Mouse (Mus musculus): ENCODE results near the gene Pigv. TPM values are rescaled to one million over a fixed set of nuclear protein-coding genes. Genes with fewer than 3 reads are reported as not detected.
A peak's percentile ranks its signal among the peaks of the same experiment; 100 is the strongest.

The Pigv gene
- polyA plus RNA-seq, 1 experiment from 2014 or later, result 6.7 TPM

GRCm38 (mm10) chr4:133628517-133628916 lies 43.9 kb downstream of the Pigv start:
- 70% methylated on average over 2 of the region's 2 CpGs for WGBS (ENCODE audit: insufficient replicate concordance)
- no peaks in the 10 kb centered on the region for H3K27me3 ChIP-seq (ENCODE audit: control insufficient read depth, insufficient read depth, low read depth, low read length)
- no peaks in the 10 kb centered on the region for H3K36me3 ChIP-seq (ENCODE audit: control insufficient read depth, insufficient read depth)
- H3K4me3 ChIP-seq (ENCODE audit: low read depth, low read length), result no peak overlapping the region
- no peak overlapping the region for H3K4me2 ChIP-seq (ENCODE audit: low read depth, low read length)
- no peak overlapping the region for H3K27ac ChIP-seq (ENCODE audit: low read length)
- no peaks in the 10 kb centered on the region for H3K9me3 ChIP-seq (replicated peaks; ENCODE audit: control insufficient read depth, low read length)
- peaks cover 38% of the 10 kb centered on the region for H3K4me1 ChIP-seq (ENCODE audit: control insufficient read depth, low read depth, low read length)
- no peak for ATAC-seq (ENCODE audit: low read depth)
- no peak overlapping the region for H3K9ac ChIP-seq (ENCODE audit: low read depth, low read length)

GRCm38 (mm10) chr4:133627039-133627438 lies 45.4 kb downstream of the Pigv start:
- 92% methylated on average over 14 of the region's 14 CpGs for WGBS (ENCODE audit: insufficient replicate concordance)
- no peaks in the 10 kb centered on the region for H3K9me3 ChIP-seq (replicated peaks; ENCODE audit: control insufficient read depth, low read length)
- H3K36me3 ChIP-seq (ENCODE audit: control insufficient read depth, insufficient read depth), result no peaks in the 10 kb centered on the region
- H3K4me2 ChIP-seq (ENCODE audit: low read depth, low read length), result no peak overlapping the region
- H3K27me3 ChIP-seq (ENCODE audit: control insufficient read depth, insufficient read depth, low read depth, low read length), result no peaks in the 10 kb centered on the region
- peaks cover 30% of the 10 kb centered on the region for H3K4me1 ChIP-seq (ENCODE audit: control insufficient read depth, low read depth, low read length)
- no peak overlapping the region for H3K9ac ChIP-seq (ENCODE audit: low read depth, low read length)
- no peak for ATAC-seq (ENCODE audit: low read depth)
- no peak overlapping the region for H3K27ac ChIP-seq (ENCODE audit: low read length)
- H3K4me3 ChIP-seq (ENCODE audit: low read depth, low read length), result no peak overlapping the region

- Histone ChIP-seq H3K27ac (ENCODE audit: low read length) (no peak overlapping the region), H3K4me3 (ENCODE audit: low read depth, low read length) (no peak overlapping the region), H3K36me3 (ENCODE audit: control insufficient read depth, insufficient read depth) (no peaks in the 10 kb centered on the region), H3K4me2 (ENCODE audit: low read depth, low read length) (no peak overlapping the region), H3K4me1 (ENCODE audit: control insufficient read depth, low read depth, low read length) (peaks cover 31% of the 10 kb centered on the region), H3K9ac (ENCODE audit: low read depth, low read length) (no peak overlapping the region), H3K27me3 (ENCODE audit: control insufficient read depth, insufficient read depth, low read depth, low read length) (no peaks in the 10 kb centered on the region), H3K9me3 (replicated peaks; ENCODE audit: control insufficient read depth, low read length) (no peaks in the 10 kb centered on the region)
- WGBS (ENCODE audit: insufficient replicate concordance), result 80% methylated on average over 9 of the region's 9 CpGs
- no peak for ATAC-seq (ENCODE audit: low read depth)
These were observed 45.8 kb downstream of the Pigv start for GRCm38 (mm10) chr4:133626621-133627020.

- Histone ChIP-seq H3K9ac (ENCODE audit: low read depth, low read length) (no peak overlapping the region), H3K9me3 (replicated peaks; ENCODE audit: control insufficient read depth, low read length) (no peaks in the 10 kb centered on the region), H3K4me3 (ENCODE audit: low read depth, low read length) (no peak overlapping the region), H3K27me3 (ENCODE audit: control insufficient read depth, insufficient read depth, low read depth, low read length) (no peaks in the 10 kb centered on the region), H3K36me3 (ENCODE audit: control insufficient read depth, insufficient read depth) (no peaks in the 10 kb centered on the region), H3K4me1 (ENCODE audit: control insufficient read depth, low read depth, low read length) (peaks cover 28% of the 10 kb centered on the region), H3K27ac (ENCODE audit: low read length) (peak overlapping the region; percentile 43), H3K4me2 (ENCODE audit: low read depth, low read length) (no peak overlapping the region)
- no peak for ATAC-seq (ENCODE audit: low read depth)
- 41% methylated on average over 5 of the region's 5 CpGs for WGBS (ENCODE audit: insufficient replicate concordance)
These were observed 46.2 kb downstream of the Pigv start for GRCm38 (mm10) chr4:133626221-133626620.

- Histone ChIP-seq H3K4me2 (ENCODE audit: low read depth, low read length) (no peak overlapping the region), H3K27me3 (ENCODE audit: control insufficient read depth, insufficient read depth, low read depth, low read length) (no peaks in the 10 kb centered on the region), H3K36me3 (ENCODE audit: control insufficient read depth, insufficient read depth) (no peaks in the 10 kb centered on the region), H3K4me3 (ENCODE audit: low read depth, low read length) (no peak overlapping the region), H3K27ac (ENCODE audit: low read length) (peak overlapping the region; percentile 43), H3K4me1 (ENCODE audit: control insufficient read depth, low read depth, low read length) (peaks cover 25% of the 10 kb centered on the region), H3K9me3 (replicated peaks; ENCODE audit: control insufficient read depth, low read length) (no peaks in the 10 kb centered on the region), H3K9ac (ENCODE audit: low read depth, low read length) (no peak overlapping the region)
- WGBS (ENCODE audit: insufficient replicate concordance), result 24% methylated on average over 11 of the region's 11 CpGs
- ATAC-seq (ENCODE audit: low read depth), result peak; percentile 56
These were observed 46.8 kb downstream of the Pigv start for GRCm38 (mm10) chr4:133625621-133626071.

GRCm38 (mm10) chr4:133624830-133625229 lies 47.6 kb downstream of the Pigv start:
- 21% methylated on average over 7 of the region's 7 CpGs for WGBS (ENCODE audit: insufficient replicate concordance)
- H3K4me1 ChIP-seq (ENCODE audit: control insufficient read depth, low read depth, low read length), result peaks cover 26% of the 10 kb centered on the region
- ATAC-seq (ENCODE audit: low read depth), result peak; percentile 76

GRCm38 (mm10) chr4:133622161-133622695 lies 50.2 kb downstream of the Pigv start:
- H3K9ac ChIP-seq (ENCODE audit: low read depth, low read length), result no peak overlapping the region
- no peak overlapping the region for H3K4me2 ChIP-seq (ENCODE audit: low read depth, low read length)
- H3K9me3 ChIP-seq (replicated peaks; ENCODE audit: control insufficient read depth, low read length), result no peaks in the 10 kb centered on the region
- no peaks in the 10 kb centered on the region for H3K36me3 ChIP-seq (ENCODE audit: control insufficient read depth, insufficient read depth)
- H3K27me3 ChIP-seq (ENCODE audit: control insufficient read depth, insufficient read depth, low read depth, low read length), result no peaks in the 10 kb centered on the region
- ATAC-seq (ENCODE audit: low read depth), result no peak
- no peak overlapping the region for H3K4me3 ChIP-seq (ENCODE audit: low read depth, low read length)
- H3K27ac ChIP-seq (ENCODE audit: low read length), result no peak overlapping the region
- WGBS (ENCODE audit: insufficient replicate concordance), result 49% methylated on average over 11 of the region's 11 CpGs
- H3K4me1 ChIP-seq (ENCODE audit: control insufficient read depth, low read depth, low read length), result peaks cover 30% of the 10 kb centered on the region

More at GRCm38 (mm10) chr4:133624830-133625229, 47.6 kb downstream of the Pigv start:
- Histone ChIP-seq H3K27ac (ENCODE audit: low read length) (no peak overlapping the region), H3K4me3 (ENCODE audit: low read depth, low read length) (no peak overlapping the region), H3K9ac (ENCODE audit: low read depth, low read length) (no peak overlapping the region), H3K27me3 (ENCODE audit: control insufficient read depth, insufficient read depth, low read depth, low read length) (no peaks in the 10 kb centered on the region), H3K36me3 (ENCODE audit: control insufficient read depth, insufficient read depth) (no peaks in the 10 kb centered on the region), H3K9me3 (replicated peaks; ENCODE audit: control insufficient read depth, low read length) (no peaks in the 10 kb centered on the region), H3K4me2 (ENCODE audit: low read depth, low read length) (no peak overlapping the region)

GRCm38 (mm10) chr4:133620668-133621067 lies 51.8 kb downstream of the Pigv start:
- no peak for ATAC-seq (ENCODE audit: low read depth)
- Histone ChIP-seq H3K27me3 (ENCODE audit: control insufficient read depth, insufficient read depth, low read depth, low read length) (no peaks in the 10 kb centered on the region), H3K9ac (ENCODE audit: low read depth, low read length) (no peak overlapping the region), H3K36me3 (ENCODE audit: control insufficient read depth, insufficient read depth) (no peaks in the 10 kb centered on the region), H3K27ac (ENCODE audit: low read length) (no peak overlapping the region), H3K4me3 (ENCODE audit: low read depth, low read length) (no peak overlapping the region), H3K4me1 (ENCODE audit: control insufficient read depth, low read depth, low read length) (peaks cover 23% of the 10 kb centered on the region), H3K4me2 (ENCODE audit: low read depth, low read length) (no peak overlapping the region), H3K9me3 (replicated peaks; ENCODE audit: control insufficient read depth, low read length) (no peaks in the 10 kb centered on the region)
- WGBS (ENCODE audit: insufficient replicate concordance), result 60% methylated on average over 8 of the region's 8 CpGs

GRCm38 (mm10) chr4:133619473-133620136 lies 52.8 kb downstream of the Pigv start:
- Histone ChIP-seq H3K4me3 (ENCODE audit: low read depth, low read length) (no peak overlapping the region), H3K36me3 (ENCODE audit: control insufficient read depth, insufficient read depth) (0 out of 2 replicates have a peak, but pooled peaks cover 2% of the 10 kb centered on the region), H3K4me2 (ENCODE audit: low read depth, low read length) (no peak overlapping the region), H3K4me1 (ENCODE audit: control insufficient read depth, low read depth, low read length) (peaks cover 12% of the 10 kb centered on the region), H3K9me3 (replicated peaks; ENCODE audit: control insufficient read depth, low read length) (no peaks in the 10 kb centered on the region), H3K27ac (ENCODE audit: low read length) (no peak overlapping the region), H3K9ac (ENCODE audit: low read depth, low read length) (no peak overlapping the region), H3K27me3 (ENCODE audit: control insufficient read depth, insufficient read depth, low read depth, low read length) (no peaks in the 10 kb centered on the region)
- no peak for ATAC-seq (ENCODE audit: low read depth)
- 57% methylated on average over 4 of the region's 4 CpGs for WGBS (ENCODE audit: insufficient replicate concordance)

All from liver, embryonic 16.5 days (tissue).